Mouse (Mus musculus): ENCODE results near the gene Tbck. TPM values are rescaled to one million over a fixed set of nuclear protein-coding genes. Genes with fewer than 3 reads are reported as not detected.
A peak's percentile ranks its signal among the peaks of the same experiment; 100 is the strongest.

Tbck gene
- 21.9 and 27.5 TPM in 2 replicates for total RNA-seq (2021)
- long read RNA-seq, full-length matches to known transcripts: 2 of 5 reads
- long read RNA-seq, partial matches to known transcripts: 2 of 5 reads
- long read RNA-seq, other reads (novel, unspliced or antisense): 1 of 5 reads

GRCm38 (mm10) chr3:132683447-132684230 is at the start of gene Tbck:
Gene Tbck, plus strand, starts transcription at chr3:132684144.
- peak; percentile 94 for DNase-seq

- DNase-seq: no peak
Observed at GRCm38 (mm10) chr3:132637080-132637479, 46.9 kb upstream of the Tbck start.

GRCm38 (mm10) chr3:132644071-132644470 is 39.9 kb upstream of the Tbck start:
- DNase-seq: no peak

- no peak for DNase-seq
Observed at GRCm38 (mm10) chr3:132646814-132647213, 37.1 kb upstream of the Tbck start.

GRCm38 (mm10) chr3:132649368-132649767 is 34.6 kb upstream of the Tbck start:
- DNase-seq: no peak

GRCm38 (mm10) chr3:132650191-132650590 is 33.8 kb upstream of the Tbck start:
- no peak for DNase-seq

- peak; percentile 5 for DNase-seq
Observed at GRCm38 (mm10) chr3:132651776-132652175, 32.2 kb upstream of the Tbck start.

- DNase-seq: no peak
Observed at GRCm38 (mm10) chr3:132653959-132654358, 30.0 kb upstream of the Tbck start.

GRCm38 (mm10) chr3:132655955-132656354 is 28.0 kb upstream of the Tbck start:
- no peak for DNase-seq

GRCm38 (mm10) chr3:132677494-132677893 is 6.5 kb upstream of the Tbck start:
- DNase-seq: no peak

GRCm38 (mm10) chr3:132684231-132684928 is 436 bp downstream of the Tbck start, which contains the start of gene Aimp1:
Gene Aimp1, minus strand, starts transcription at chr3:132684370.
- DNase-seq: no peak

GRCm38 (mm10) chr3:132701368-132701767 is 17.4 kb downstream of the Tbck start:
- DNase-seq: no peak

GRCm38 (mm10) chr3:132704216-132704615 is 20.3 kb downstream of the Tbck start:
- DNase-seq: peak; percentile 18

- DNase-seq: no peak
Observed at GRCm38 (mm10) chr3:132706977-132707376, 23.0 kb downstream of the Tbck start.

- no peak for DNase-seq
Observed at GRCm38 (mm10) chr3:132713913-132714312, 30.0 kb downstream of the Tbck start.

- DNase-seq: no peak
Observed at GRCm38 (mm10) chr3:132717316-132717715, 33.4 kb downstream of the Tbck start.

GRCm38 (mm10) chr3:132724326-132724725 is 40.4 kb downstream of the Tbck start:
- DNase-seq: no peak

- DNase-seq: no peak
Observed at GRCm38 (mm10) chr3:132744287-132745146, 60.6 kb downstream of the Tbck start.

GRCm38 (mm10) chr3:132747036-132747435 is 63.1 kb downstream of the Tbck start:
- peak; percentile 33 for DNase-seq

GRCm38 (mm10) chr3:132747766-132748165 is 63.8 kb downstream of the Tbck start:
- DNase-seq: no peak

- DNase-seq: no peak
Observed at GRCm38 (mm10) chr3:132748750-132749149, 64.8 kb downstream of the Tbck start.

- DNase-seq: no peak
Observed at GRCm38 (mm10) chr3:132752772-132753171, 68.8 kb downstream of the Tbck start.
